Mouse (Mus musculus): ENCODE results near the gene Gpc5.

- TF ChIP-seq CHD2 (IDR thresholded peaks at IDR 0.05; ENCODE audit: low read depth, low read length) (no peak), ZC3H11A (IDR thresholded peaks at IDR 0.05; ENCODE audit: borderline replicate concordance, low read depth, low read length) (no peak)
Observed at GRCm38 (mm10) chr14:115092952-115093351, 937 bp downstream of the Gpc5 start.
